ENCODE assay signal across 15 mouse cellular contexts in genomic region chr11:116972828-116973227, GRCm38 (mm10). TPM values are rescaled to one million over a fixed set of nuclear protein-coding genes. Genes with fewer than 3 reads are reported as not detected.
DNase-seq lines count a peak whose midpoint lies in the region; ATAC-seq and TF ChIP-seq lines count a peak whose summit lies in the region.
"Had no signal": no experiment of that assay in that cellular context is flagged by ENCODE, and none has a peak within 500 bp of the region (broad histone marks: within the 10 kb centered on the region; RNA-seq: fewer than 3 reads in every experiment).

No protein-coding gene starts in this region.

- TF ChIP-seq CTCF in midbrain, postnatal 0 days (IDR thresholded peaks at IDR 0.05), result no peak
- TF ChIP-seq CTCF in gastrocnemius, adult 2 months (IDR thresholded peaks at IDR 0.05), result no peak

- 28% methylated on average over 4 of the region's 4 CpGs for WGBS in neural tube, embryonic 14.5 days
- WGBS in neural tube, embryonic 15.5 days, result 27% methylated on average over 4 of the region's 4 CpGs
- WGBS in forebrain, embryonic 14.5 days, result 30% methylated on average over 4 of the region's 4 CpGs
- WGBS in midbrain, postnatal 0 days, result 31% methylated on average over 4 of the region's 4 CpGs

- no peak for ATAC-seq in neural tube, embryonic 14.5 days (ENCODE audit: low read depth)
- no peak for ATAC-seq in neural tube, embryonic 15.5 days (ENCODE audit: low FRiP score)
- ATAC-seq in forebrain, embryonic 14.5 days, result peak; percentile 80
- no peak for ATAC-seq in midbrain, postnatal 0 days (ENCODE audit: low FRiP score)

- peak; percentile 25 to 37 for DNase-seq in kidney, postnatal 4 days
- DNase-seq in kidney, adult 11 months, result no peak
- DNase-seq in forebrain, embryonic 14.5 days (ENCODE audit: low spot score), result peak; percentile 75
- peak; percentile 32 for DNase-seq in midbrain, postnatal 0 days (ENCODE audit: low spot score)
- no peak for DNase-seq in gastrocnemius, adult 2 months
- DNase-seq in T-cell, adult 2 months (ENCODE audit: low spot score), result no peak
- DNase-seq: cerebellum, adult 11-12 months; kidney, adult 8-10 months; lung, embryonic 14.5 days; right cerebral cortex, postnatal 14 days had no signal

- peaks cover 23% of the 10 kb centered on the region for H3K36me3 ChIP-seq in neural tube, embryonic 14.5 days (ENCODE audit: control insufficient read depth, insufficient read depth, low read length)
- peaks cover 41% of the 10 kb centered on the region for H3K36me3 ChIP-seq in neural tube, embryonic 15.5 days
- H3K36me3 ChIP-seq in forebrain, embryonic 14.5 days (ENCODE audit: control insufficient read depth, insufficient read depth, low read length), result peaks cover 54% of the 10 kb centered on the region
- H3K36me3 ChIP-seq in midbrain, postnatal 0 days (ENCODE audit: insufficient read depth, low read length), result peaks cover 50% of the 10 kb centered on the region

- intact Hi-C loops in gastrocnemius, adult 2 months (cut with DNase I), result no loop called here

- no peaks in the 10 kb centered on the region for H3K27me3 ChIP-seq in neural tube, embryonic 14.5 days (ENCODE audit: control insufficient read depth, insufficient read depth, low read length)
- no peaks in the 10 kb centered on the region for H3K27me3 ChIP-seq in neural tube, embryonic 15.5 days (replicated peaks)
- H3K27me3 ChIP-seq in forebrain, embryonic 14.5 days (replicated peaks; ENCODE audit: control insufficient read depth, insufficient read depth, low read length), result no peaks in the 10 kb centered on the region
- no peaks in the 10 kb centered on the region for H3K27me3 ChIP-seq in midbrain, postnatal 0 days (ENCODE audit: insufficient read depth, low read length)

- H3K4me3 ChIP-seq in neural tube, embryonic 14.5 days (ENCODE audit: low read depth, low read length), result no peak overlapping the region
- H3K4me3 ChIP-seq in neural tube, embryonic 15.5 days (replicated peaks), result no peak overlapping the region
- no peak overlapping the region for H3K4me3 ChIP-seq in forebrain, embryonic 14.5 days (ENCODE audit: low read depth, low read length)
- no peak overlapping the region for H3K4me3 ChIP-seq in midbrain, postnatal 0 days (ENCODE audit: low read depth, low read length)
- H3K4me3 ChIP-seq in gastrocnemius, adult 2 months, result no peak overlapping the region

- H3K9me3 ChIP-seq in neural tube, embryonic 14.5 days (ENCODE audit: control insufficient read depth, low read length), result no peaks in the 10 kb centered on the region
- H3K9me3 ChIP-seq in neural tube, embryonic 15.5 days (replicated peaks), result no peaks in the 10 kb centered on the region
- H3K9me3 ChIP-seq in forebrain, embryonic 14.5 days (replicated peaks; ENCODE audit: control insufficient read depth, low read length), result no peaks in the 10 kb centered on the region
- no peaks in the 10 kb centered on the region for H3K9me3 ChIP-seq in midbrain, postnatal 0 days (ENCODE audit: low read length)

- no peak overlapping the region for H3K4me2 ChIP-seq in neural tube, embryonic 14.5 days (ENCODE audit: low read depth, low read length)
- H3K4me2 ChIP-seq in neural tube, embryonic 15.5 days, result no peak overlapping the region
- no peak overlapping the region for H3K4me2 ChIP-seq in forebrain, embryonic 14.5 days (ENCODE audit: low read length)
- H3K4me2 ChIP-seq in midbrain, postnatal 0 days (ENCODE audit: low read depth, low read length, poor library complexity, severe bottlenecking), result no peak overlapping the region
- H3K4me2 ChIP-seq: lung, embryonic 14.5 days had no signal

- H3K4me1 ChIP-seq in neural tube, embryonic 14.5 days (ENCODE audit: control insufficient read depth, insufficient read depth, low read length), result 0 out of 2 replicates have a peak, but pooled peaks cover 6% of the 10 kb centered on the region
- H3K4me1 ChIP-seq in neural tube, embryonic 15.5 days, result peaks cover 6% of the 10 kb centered on the region; the same call in 1 of the 2 replicates
- peaks cover 5% of the 10 kb centered on the region; the same call in 1 of the 2 replicates for H3K4me1 ChIP-seq in forebrain, embryonic 14.5 days (ENCODE audit: control insufficient read depth, insufficient read depth, low read length)
- H3K4me1 ChIP-seq in midbrain, postnatal 0 days (ENCODE audit: insufficient read depth, low read length), result no peaks in the 10 kb centered on the region

- H3K9ac ChIP-seq in neural tube, embryonic 14.5 days (replicated peaks; ENCODE audit: low read depth, low read length), result 0 out of 2 replicates have a peak overlapping the region, but pooled peaks have one; percentile 25
- no peak overlapping the region for H3K9ac ChIP-seq in neural tube, embryonic 15.5 days (replicated peaks)
- no peak overlapping the region for H3K9ac ChIP-seq in forebrain, embryonic 14.5 days (ENCODE audit: low read length)
- no peak overlapping the region for H3K9ac ChIP-seq in midbrain, postnatal 0 days (replicated peaks; ENCODE audit: low read length, poor library complexity, severe bottlenecking)
- H3K9ac ChIP-seq: lung, embryonic 14.5 days had no signal

- peak overlapping the region; percentile 48; the same call in 1 of the 2 replicates for H3K27ac ChIP-seq in neural tube, embryonic 14.5 days (ENCODE audit: low read depth, low read length)
- H3K27ac ChIP-seq in neural tube, embryonic 15.5 days (replicated peaks), result no peak overlapping the region
- H3K27ac ChIP-seq in forebrain, embryonic 14.5 days (ENCODE audit: low read depth, low read length), result peak overlapping the region; percentile 49
- no peak overlapping the region for H3K27ac ChIP-seq in midbrain, postnatal 0 days (ENCODE audit: low read depth, low read length)
- no peak overlapping the region for H3K27ac ChIP-seq in gastrocnemius, adult 2 months

RNA-seq across cellular contexts. Expression of gene Mgat5b, which starts 54.2 kb away (rescaled TPM):
- 21.2 and 21.6 TPM in 2 replicates for polyA plus RNA-seq in neural tube, embryonic 14.5 days (2014; fragmentation: Nextera tagmentation; extraction: Ambion mirVana)
- 20.1 and 25.0 TPM in 2 replicates for polyA plus RNA-seq in neural tube, embryonic 15.5 days (2015; fragmentation: Nextera tagmentation; extraction: Ambion mirVana)
- polyA plus RNA-seq in forebrain, embryonic 14.5 days (2014; fragmentation: Nextera tagmentation; extraction: Ambion mirVana), result 21.1 and 23.3 TPM in 2 replicates
- 104 and 133 TPM in 2 replicates for total RNA-seq in midbrain, postnatal 0 days (2014; rRNA removed)
- polyA plus RNA-seq in midbrain, postnatal 0 days (2015; fragmentation: Nextera tagmentation; extraction: Ambion mirVana), result 23.7 and 24.7 TPM in 2 replicates
- not detected for total RNA-seq in gastrocnemius, adult 2 months (2021)
- total RNA-seq: liver, adult 2 months; neutrophil, adult 5-6 weeks had no signal
- polyA plus RNA-seq: C2C12; liver, adult 2 months had no signal

Comparison
In these comparisons a context has a peak if more than half of its experiments do, and no peak if none do; other contexts are left out.
1. DNase-seq: peak in kidney, postnatal 4 days (2 of 2), forebrain, embryonic 14.5 days (single experiment) and midbrain, postnatal 0 days (single experiment); none in kidney, adult 11 months (single experiment), gastrocnemius, adult 2 months (single experiment) and T-cell, adult 2 months (single experiment).
2. H3K27ac ChIP-seq: peak in neural tube, embryonic 14.5 days (single experiment) and forebrain, embryonic 14.5 days (single experiment); none in neural tube, embryonic 15.5 days (single experiment), midbrain, postnatal 0 days (single experiment) and gastrocnemius, adult 2 months (single experiment).